Mouse (Mus musculus) heart, postnatal 4 days (tissue): ENCODE results near the gene Kif26a. TPM values are rescaled to one million over a fixed set of nuclear protein-coding genes. Genes with fewer than 3 reads are reported as not detected.
A peak's percentile ranks its signal among the peaks of the same experiment; 100 is the strongest.

ENCODE experiments used
- DNase-seq: peaks from one replicate; pipeline ENCODE4 v3.0.0; 2021
- total RNA-seq, 2 experiments: library from RNA; stranded (reverse); gene quantifications; 2 replicates each; pipeline ENCODE4 v1.2.3; 2021

Kif26a gene
- total RNA-seq: 10 to 100 TPM; 29.0 to 32.5 TPM

- DNase-seq: peak; percentile 67
Measured at GRCm38 (mm10) chr12:112145875-112146651, at the start of gene Kif26a. Gene Kif26a, plus strand, starts transcription at chr12:112146208.

GRCm38 (mm10) chr12:112096733-112097117, 49.3 kb upstream of the Kif26a start:
- no peak for DNase-seq

GRCm38 (mm10) chr12:112100106-112100505, 45.9 kb upstream of the Kif26a start:
- DNase-seq: no peak

GRCm38 (mm10) chr12:112101045-112101444, 45.0 kb upstream of the Kif26a start:
- DNase-seq: no peak

GRCm38 (mm10) chr12:112103179-112103578, 42.8 kb upstream of the Kif26a start:
- DNase-seq: no peak

- no peak for DNase-seq
Measured at GRCm38 (mm10) chr12:112104890-112105289, 41.1 kb upstream of the Kif26a start.

GRCm38 (mm10) chr12:112106541-112106971, 39.5 kb upstream of the Kif26a start, which contains the start of gene Aspg:
Gene Aspg, plus strand, starts transcription at chr12:112106679.
- peak; percentile 35 for DNase-seq

- DNase-seq: no peak
Measured at GRCm38 (mm10) chr12:112107685-112108084, 38.3 kb upstream of the Kif26a start.

GRCm38 (mm10) chr12:112108696-112109445, 37.1 kb upstream of the Kif26a start:
- no peak for DNase-seq

GRCm38 (mm10) chr12:112109701-112110100, 36.3 kb upstream of the Kif26a start:
- DNase-seq: no peak

- no peak for DNase-seq
Measured at GRCm38 (mm10) chr12:112111323-112111722, 34.7 kb upstream of the Kif26a start.

- DNase-seq: no peak
Measured at GRCm38 (mm10) chr12:112112235-112112634, 33.8 kb upstream of the Kif26a start.

- DNase-seq: no peak
Measured at GRCm38 (mm10) chr12:112112686-112113396, 33.2 kb upstream of the Kif26a start.

GRCm38 (mm10) chr12:112113710-112114109, 32.3 kb upstream of the Kif26a start:
- peak; percentile 93 for DNase-seq

GRCm38 (mm10) chr12:112117006-112117405, 29.0 kb upstream of the Kif26a start:
- DNase-seq: no peak

GRCm38 (mm10) chr12:112117649-112118048, 28.4 kb upstream of the Kif26a start:
- DNase-seq: no peak

GRCm38 (mm10) chr12:112121188-112121587, 24.8 kb upstream of the Kif26a start:
- no peak for DNase-seq

- no peak for DNase-seq
Measured at GRCm38 (mm10) chr12:112125903-112126302, 20.1 kb upstream of the Kif26a start.

GRCm38 (mm10) chr12:112126931-112127635, 18.9 kb upstream of the Kif26a start:
- no peak for DNase-seq

- DNase-seq: no peak
Measured at GRCm38 (mm10) chr12:112128526-112128925, 17.5 kb upstream of the Kif26a start.

GRCm38 (mm10) chr12:112129300-112129856, 16.6 kb upstream of the Kif26a start:
- no peak for DNase-seq
